Mouse (Mus musculus) stomach, postnatal 0 days (tissue): ENCODE measurements at regions not wholly inside any gene's neighbourhood (a gene's known extent, or its start where the extent isn't known, plus 50 kb on each side); places are given as distances from the start of the nearest gene placed in this dataset.

ENCODE experiments used
- CTCF ChIP-seq: IDR thresholded peaks from 2 replicates; pipeline ENCODE4 v1.5.1; 2016; ENCODE audit warnings: antibody characterized with exemption, low read depth, mild to moderate bottlenecking, moderate library complexity
- EP300 ChIP-seq: optimal IDR thresholded peaks from 2 replicates; pipeline ENCODE3; 2016; ENCODE audit warnings: antibody characterized with exemption

GRCm38 (mm10) chr9:14190660-14191059 lies 84.2 kb upstream of the Sesn3 start:
- TF ChIP-seq EP300 (no peak), CTCF (no peak)
